Mouse (Mus musculus) neutrophil, adult 83 days (primary cell): ENCODE measurements around the gene Gm17124. TPM values are rescaled to one million over a fixed set of nuclear protein-coding genes. Genes with fewer than 3 reads are reported as not detected.

ENCODE experiments used
- total RNA-seq, 2 experiments: library from RNA; stranded (reverse); gene quantifications; one replicate each; pipeline ENCODE4 v1.2.4; 2023

Gene Gm17124
- not detected for total RNA-seq

GRCm38 (mm10) chr14:42599782-42600181, at the start of gene Gm17124:
Gm17124 (minus strand) TSS chr14:42599882.

GRCm38 (mm10) chr14:42641817-42642216, 42.1 kb upstream of the Gm17124 start, which contains the start of gene Gm3633:
Gm3633 (minus strand) TSS chr14:42641917.

Other genes with a start within 250 kb of the Gm17124 start
- gene Gm8005, start 160.2 kb downstream of the Gm17124 start, total RNA-seq: not detected
- gene Gm8011, start 136.0 kb downstream of the Gm17124 start, total RNA-seq: not detected
- gene Gm8020, start 97.5 kb downstream of the Gm17124 start, total RNA-seq: not detected
- gene Gm8024, start 75.6 kb downstream of the Gm17124 start, total RNA-seq: not detected
- gene Gm3633, start 42.0 kb upstream of the Gm17124 start, total RNA-seq: not detected
- not detected for gene Gm10378, start 56.1 kb upstream of the Gm17124 start, total RNA-seq
- not detected for gene Gm3015, start 168.9 kb upstream of the Gm17124 start, total RNA-seq
- gene Gm10377, start 198.1 kb upstream of the Gm17124 start, total RNA-seq: not detected